ENCODE assay signal across 15 mouse cellular contexts in the genomic region with DNA sequence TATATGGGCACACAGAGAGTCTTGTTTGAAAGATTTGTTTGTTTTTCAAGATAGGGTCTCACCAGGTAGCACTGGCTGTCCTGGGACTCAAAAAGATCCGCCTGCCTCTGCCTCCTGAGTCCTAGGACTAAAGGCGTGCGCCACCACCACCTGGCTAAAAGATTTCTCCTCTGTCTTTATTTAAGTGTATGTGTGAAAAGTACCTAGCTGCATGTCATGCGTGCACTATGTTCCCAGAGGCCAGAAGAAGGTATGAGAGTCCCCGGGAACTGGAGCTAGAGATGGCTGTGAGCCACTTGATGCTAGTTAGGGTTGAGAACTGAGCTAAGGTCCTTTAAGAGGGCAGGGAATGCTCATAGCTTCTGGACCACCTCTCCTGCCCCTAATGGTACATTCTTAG.
"Had no signal": no experiment of that assay in that cellular context is flagged by ENCODE, and none has a peak within 500 bp of the region (broad histone marks: within the 10 kb centered on the region; RNA-seq: fewer than 3 reads in every experiment).

No protein-coding gene starts in this region.

- H3K4me2 ChIP-seq: neural tube, embryonic 13.5 days; neural tube, embryonic 15.5 days; stomach, embryonic 15.5 days had no signal

- H3K27me3 ChIP-seq: neural tube, embryonic 13.5 days; neural tube, embryonic 15.5 days; stomach, embryonic 15.5 days had no signal

- H3K4me3 ChIP-seq: neural tube, embryonic 13.5 days; neural tube, embryonic 15.5 days; stomach, embryonic 15.5 days had no signal

- H3K9me3 ChIP-seq: neural tube, embryonic 13.5 days; neural tube, embryonic 15.5 days; stomach, embryonic 15.5 days had no signal

- H3K9ac ChIP-seq: neural tube, embryonic 13.5 days; neural tube, embryonic 15.5 days; stomach, embryonic 15.5 days had no signal

- H3K36me3 ChIP-seq: neural tube, embryonic 13.5 days; neural tube, embryonic 15.5 days; stomach, embryonic 15.5 days had no signal

- H3K4me1 ChIP-seq: neural tube, embryonic 13.5 days; neural tube, embryonic 15.5 days; stomach, embryonic 15.5 days had no signal

- DNase-seq: right cerebral cortex, adult 18-20 months; right cerebral cortex, postnatal 14 days; right cerebral cortex, postnatal 25 days; right cerebral cortex, postnatal 4 days; spleen, adult 18-20 months; thymus, adult 18-20 months; thymus, adult 2 months; thymus, postnatal 14 days; thymus, postnatal 25 days; thymus, postnatal 36 days; thymus, postnatal 4 days had no signal

- H3K27ac ChIP-seq: neural tube, embryonic 13.5 days; neural tube, embryonic 15.5 days; stomach, embryonic 15.5 days; stomach, postnatal 0 days had no signal
